Mouse (Mus musculus) retina, embryonic 14.5 days (tissue): ENCODE results near the gene Rad23a.

Experiments
- DNase-seq: peaks from one replicate; pipeline ENCODE4 v3.0.0-alpha.2; 2015; ENCODE audit warnings: low spot score

The Rad23a gene

GRCm38 (mm10) chr8:84787523-84788302 lies 52.8 kb downstream of the Rad23a start:
- no peak for DNase-seq

- DNase-seq, result no peak
Observed at GRCm38 (mm10) chr8:84786801-84787467, 53.5 kb downstream of the Rad23a start.

- no peak for DNase-seq
Observed at GRCm38 (mm10) chr8:84785756-84786677, 54.4 kb downstream of the Rad23a start.

GRCm38 (mm10) chr8:84785506-84785755 lies 55.0 kb downstream of the Rad23a start:
- no peak for DNase-seq

GRCm38 (mm10) chr8:84784681-84785505 lies 55.6 kb downstream of the Rad23a start:
- DNase-seq, result no peak
